Mouse (Mus musculus): ENCODE data around the gene Trpv1. TPM values are rescaled to one million over a fixed set of nuclear protein-coding genes. Genes with fewer than 3 reads are reported as not detected.

Trpv1 gene
- polyA plus RNA-seq, 1 experiment = not detected

DNA sequence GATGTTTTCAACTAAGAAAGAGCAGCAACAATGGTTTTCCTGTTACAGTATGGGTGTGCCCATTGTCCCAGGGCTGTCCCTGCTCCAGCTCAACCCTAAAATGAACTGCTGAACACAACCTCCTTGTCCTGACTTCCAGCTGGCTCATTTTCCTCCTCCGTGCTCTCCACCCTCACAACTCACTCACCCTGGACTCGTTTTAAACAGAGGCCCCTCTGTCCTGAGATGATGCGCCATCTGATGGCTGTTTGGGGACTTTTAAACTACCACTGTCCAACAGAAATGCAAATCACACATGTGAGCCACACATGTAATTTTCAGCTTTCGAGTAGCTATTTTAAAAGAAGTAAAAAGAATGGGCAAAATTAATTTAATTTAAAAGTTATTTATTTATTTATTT lies 32.5 kb upstream of the Trpv1 start:
- no peak for TF ChIP-seq POLR2A (IDR thresholded peaks at IDR 0.05; ENCODE audit: borderline replicate concordance, low read depth, low read length)
- 0 out of 2 replicates have a peak, but pooled peaks have one; percentile 30 for TF ChIP-seq CTCF (IDR thresholded peaks at IDR 0.05; ENCODE audit: low read depth, low read length)
- Histone ChIP-seq H3K27ac (ENCODE audit: insufficient read depth, low read depth, low read length) (no peak overlapping the region), H3K4me3 (ENCODE audit: insufficient read depth, low read length) (no peak overlapping the region), H3K4me1 (ENCODE audit: control insufficient read depth, insufficient read depth, low read length) (peaks cover 27% of the 10 kb centered on the region)

DNA sequence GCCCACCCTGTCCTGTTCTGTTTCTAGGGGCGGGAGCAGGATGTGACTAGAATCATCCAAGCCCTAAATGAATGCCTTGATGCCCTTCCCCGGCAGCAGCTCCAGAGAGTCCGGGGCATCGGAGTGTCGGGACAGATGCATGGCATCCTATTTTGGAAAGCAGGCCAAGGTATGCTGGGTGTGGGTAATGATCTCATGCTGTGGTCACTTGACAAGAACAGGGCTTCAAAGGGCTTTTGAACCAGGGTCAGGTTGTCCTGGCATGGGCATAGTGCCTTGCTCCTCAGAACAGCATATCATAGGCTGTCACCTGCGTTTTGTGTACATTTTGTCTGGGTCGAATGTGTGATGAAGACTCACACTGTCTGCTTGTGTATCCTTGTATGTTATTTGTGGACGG lies 30.2 kb upstream of the Trpv1 start:
- H3K4me1 ChIP-seq (ENCODE audit: control insufficient read depth, insufficient read depth, low read length) = peaks cover 14% of the 10 kb centered on the region
- H3K4me3 ChIP-seq (ENCODE audit: insufficient read depth, low read length) = no peak overlapping the region
- no peak overlapping the region for H3K27ac ChIP-seq (ENCODE audit: insufficient read depth, low read depth, low read length)
- TF ChIP-seq CTCF (IDR thresholded peaks at IDR 0.05; ENCODE audit: low read depth, low read length) (no peak), POLR2A (IDR thresholded peaks at IDR 0.05; ENCODE audit: borderline replicate concordance, low read depth, low read length) (no peak)

DNA sequence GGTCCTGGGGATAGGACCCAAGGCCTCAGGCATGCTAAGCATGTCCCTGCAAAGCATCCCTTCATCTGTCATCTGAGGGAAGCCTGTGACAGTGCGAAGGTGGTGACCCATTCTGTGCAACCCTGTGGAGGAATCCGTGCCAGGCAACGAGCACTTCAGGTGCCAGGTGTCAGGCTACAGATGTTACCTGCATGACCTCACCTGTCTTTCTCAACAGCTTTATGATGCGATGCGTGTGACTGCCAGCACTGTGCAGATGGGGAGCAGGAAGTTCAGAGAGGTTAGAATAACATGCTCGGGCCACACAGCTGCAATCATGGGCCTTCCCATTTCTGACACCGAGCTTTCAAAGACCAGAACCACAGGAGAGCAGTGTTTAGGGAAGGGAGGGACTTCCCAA lies 28.9 kb upstream of the Trpv1 start:
- no peak overlapping the region for H3K4me3 ChIP-seq (ENCODE audit: insufficient read depth, low read length)
- H3K27ac ChIP-seq (ENCODE audit: insufficient read depth, low read depth, low read length) = no peak overlapping the region
- H3K4me1 ChIP-seq (ENCODE audit: control insufficient read depth, insufficient read depth, low read length) = peaks cover 10% of the 10 kb centered on the region
- no peak for TF ChIP-seq POLR2A (IDR thresholded peaks at IDR 0.05; ENCODE audit: borderline replicate concordance, low read depth, low read length)
- TF ChIP-seq CTCF (IDR thresholded peaks at IDR 0.05; ENCODE audit: low read depth, low read length) = no peak

DNA sequence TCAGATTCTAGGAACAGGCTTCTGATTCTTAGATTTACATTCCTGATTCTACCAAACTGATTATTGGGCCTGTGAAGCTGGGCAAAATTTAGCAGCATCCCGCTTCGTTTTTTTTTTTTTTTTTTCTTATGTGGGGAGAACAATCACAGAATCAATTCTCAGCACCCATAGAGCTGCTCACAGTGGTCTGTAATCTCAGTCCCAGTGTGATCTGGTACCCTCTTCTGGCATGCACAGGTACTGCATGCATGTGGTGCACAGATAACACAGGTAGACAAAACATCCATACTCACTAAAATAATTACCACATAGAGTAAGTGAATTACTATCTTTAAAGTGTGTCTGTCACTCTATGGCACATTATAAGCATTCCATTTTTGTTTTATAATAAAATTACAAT lies 26.5 kb upstream of the Trpv1 start:
- Histone ChIP-seq H3K4me3 (ENCODE audit: insufficient read depth, low read length) (no peak overlapping the region), H3K27ac (ENCODE audit: insufficient read depth, low read depth, low read length) (no peak overlapping the region), H3K4me1 (ENCODE audit: control insufficient read depth, insufficient read depth, low read length) (no peaks in the 10 kb centered on the region)
- TF ChIP-seq POLR2A (IDR thresholded peaks at IDR 0.05; ENCODE audit: borderline replicate concordance, low read depth, low read length) = no peak
- TF ChIP-seq CTCF (IDR thresholded peaks at IDR 0.05; ENCODE audit: low read depth, low read length) = no peak

DNA sequence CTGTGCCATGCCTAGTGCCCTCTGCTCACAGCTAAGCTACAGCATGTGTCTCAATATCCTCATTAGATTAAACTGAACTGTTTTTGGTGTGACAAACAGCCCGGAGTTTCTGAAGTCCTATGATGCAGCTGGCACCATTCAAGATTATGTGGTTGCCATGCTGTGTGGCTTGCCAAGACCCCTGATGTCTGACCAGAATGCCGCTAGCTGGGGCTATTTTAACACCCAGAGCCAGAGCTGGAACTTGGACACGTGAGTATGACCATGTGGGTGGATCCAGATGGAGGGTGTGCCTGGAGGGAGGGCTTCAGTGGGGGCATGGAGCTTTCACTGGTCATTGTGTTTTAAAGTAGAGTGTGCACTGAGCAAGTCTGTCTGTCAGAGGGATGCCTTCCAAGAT lies 20.1 kb upstream of the Trpv1 start:
- no peak overlapping the region for H3K4me3 ChIP-seq (ENCODE audit: insufficient read depth, low read length)
- H3K27ac ChIP-seq (ENCODE audit: insufficient read depth, low read depth, low read length) = no peak overlapping the region
- TF ChIP-seq POLR2A (IDR thresholded peaks at IDR 0.05; ENCODE audit: borderline replicate concordance, low read depth, low read length) (no peak), CTCF (IDR thresholded peaks at IDR 0.05; ENCODE audit: low read depth, low read length) (no peak)
- 0 out of 2 replicates have a peak, but pooled peaks cover 3% of the 10 kb centered on the region for H3K4me1 ChIP-seq (ENCODE audit: control insufficient read depth, insufficient read depth, low read length)

DNA sequence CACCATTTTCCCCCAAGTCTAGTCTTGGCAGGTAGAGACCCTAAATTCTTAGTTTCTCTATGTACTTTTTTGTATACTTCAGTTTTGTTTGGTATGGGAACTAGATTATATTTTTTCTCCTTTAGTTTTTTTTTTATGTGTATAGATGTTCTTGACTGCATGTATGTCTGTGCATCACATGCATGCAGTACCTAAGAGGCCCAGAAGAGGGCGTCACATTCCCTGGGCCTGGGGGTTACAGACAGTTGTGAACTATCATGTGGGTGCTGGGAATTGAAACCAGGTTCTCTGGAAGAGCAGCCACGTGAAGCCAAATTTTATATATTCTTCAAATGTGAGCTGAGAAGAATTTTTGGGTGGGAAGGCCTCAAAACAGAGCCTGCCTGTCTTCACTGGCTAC lies 14.4 kb upstream of the Trpv1 start:
- Histone ChIP-seq H3K4me3 (ENCODE audit: insufficient read depth, low read length) (no peak overlapping the region), H3K4me1 (ENCODE audit: control insufficient read depth, insufficient read depth, low read length) (0 out of 2 replicates have a peak, but pooled peaks cover 3% of the 10 kb centered on the region), H3K27ac (ENCODE audit: insufficient read depth, low read depth, low read length) (no peak overlapping the region)
- no peak for TF ChIP-seq POLR2A (IDR thresholded peaks at IDR 0.05; ENCODE audit: borderline replicate concordance, low read depth, low read length)
- no peak; the same call in 1 of the 2 replicates for TF ChIP-seq CTCF (IDR thresholded peaks at IDR 0.05; ENCODE audit: low read depth, low read length)

DNA sequence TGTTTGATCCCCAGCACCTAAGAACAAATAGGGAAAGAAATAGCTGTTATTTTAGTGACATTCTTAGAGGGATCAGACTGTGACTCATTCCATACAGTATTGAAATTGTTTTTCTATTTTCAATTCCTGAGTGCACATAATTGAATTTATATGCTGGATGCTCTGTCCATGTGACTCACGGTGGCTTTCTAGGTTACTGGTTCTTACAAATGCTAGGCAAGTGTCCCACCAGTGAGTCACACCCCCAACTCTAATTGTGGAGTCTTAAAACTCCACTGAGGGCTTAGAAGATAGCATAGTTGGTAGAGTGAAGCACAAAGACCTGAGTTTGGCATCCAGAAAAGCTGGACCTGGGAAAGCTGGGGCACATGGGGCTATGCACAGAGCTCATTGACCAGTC lies 13.4 kb upstream of the Trpv1 start:
- no peak overlapping the region for H3K4me3 ChIP-seq (ENCODE audit: insufficient read depth, low read length)
- TF ChIP-seq POLR2A (IDR thresholded peaks at IDR 0.05; ENCODE audit: borderline replicate concordance, low read depth, low read length) (no peak), CTCF (IDR thresholded peaks at IDR 0.05; ENCODE audit: low read depth, low read length) (no peak)
- no peak overlapping the region for H3K27ac ChIP-seq (ENCODE audit: insufficient read depth, low read depth, low read length)
- H3K4me1 ChIP-seq (ENCODE audit: control insufficient read depth, insufficient read depth, low read length) = 0 out of 2 replicates have a peak, but pooled peaks cover 3% of the 10 kb centered on the region

DNA sequence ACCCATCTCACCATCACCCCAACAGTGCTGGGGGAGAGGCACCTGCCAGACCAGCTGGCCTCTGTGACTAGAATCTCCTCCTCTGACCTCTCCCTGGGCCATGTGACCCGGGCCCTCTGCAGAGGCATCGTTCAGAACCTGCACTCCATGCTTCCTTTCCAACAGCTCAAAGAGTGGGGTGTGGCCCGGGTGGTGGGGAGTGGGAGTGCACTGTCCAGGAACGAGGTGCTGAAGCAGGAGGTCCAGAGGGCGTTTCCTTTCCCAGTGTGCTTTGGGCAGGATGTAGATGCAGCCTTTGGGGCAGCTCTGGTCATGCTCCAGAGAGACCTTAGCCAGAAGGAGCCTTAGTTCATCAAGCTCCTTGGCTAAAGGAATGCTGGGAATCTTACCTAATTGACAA lies 11.2 kb upstream of the Trpv1 start:
- Histone ChIP-seq H3K4me3 (ENCODE audit: insufficient read depth, low read length) (no peak overlapping the region), H3K4me1 (ENCODE audit: control insufficient read depth, insufficient read depth, low read length) (no peaks in the 10 kb centered on the region), H3K27ac (ENCODE audit: insufficient read depth, low read depth, low read length) (no peak overlapping the region)
- TF ChIP-seq POLR2A (IDR thresholded peaks at IDR 0.05; ENCODE audit: borderline replicate concordance, low read depth, low read length) (no peak), CTCF (IDR thresholded peaks at IDR 0.05; ENCODE audit: low read depth, low read length) (no peak)

DNA sequence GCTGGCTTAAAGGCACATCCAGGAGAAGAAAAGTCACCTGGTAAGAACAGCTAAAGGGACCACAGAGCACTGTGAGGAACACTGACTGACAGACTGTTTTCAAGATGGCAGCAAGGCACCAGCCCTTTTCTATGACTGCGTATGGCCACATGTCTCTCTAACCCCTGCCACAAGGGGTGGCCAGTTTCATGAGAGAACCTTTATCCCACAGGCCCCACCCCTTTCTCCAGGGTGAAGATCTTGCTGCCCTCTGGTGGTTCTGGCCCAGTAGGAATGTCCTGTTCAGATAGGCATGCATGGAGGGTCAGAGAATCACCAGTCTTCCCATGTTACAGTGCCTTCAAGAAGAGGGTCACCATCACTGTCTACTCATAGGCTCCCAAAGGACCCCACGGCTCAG lies 10.1 kb upstream of the Trpv1 start:
- Histone ChIP-seq H3K4me3 (ENCODE audit: insufficient read depth, low read length) (no peak overlapping the region), H3K27ac (ENCODE audit: insufficient read depth, low read depth, low read length) (no peak overlapping the region), H3K4me1 (ENCODE audit: control insufficient read depth, insufficient read depth, low read length) (no peaks in the 10 kb centered on the region)
- no peak for TF ChIP-seq CTCF (IDR thresholded peaks at IDR 0.05; ENCODE audit: low read depth, low read length)
- TF ChIP-seq POLR2A (IDR thresholded peaks at IDR 0.05; ENCODE audit: borderline replicate concordance, low read depth, low read length) = no peak

DNA sequence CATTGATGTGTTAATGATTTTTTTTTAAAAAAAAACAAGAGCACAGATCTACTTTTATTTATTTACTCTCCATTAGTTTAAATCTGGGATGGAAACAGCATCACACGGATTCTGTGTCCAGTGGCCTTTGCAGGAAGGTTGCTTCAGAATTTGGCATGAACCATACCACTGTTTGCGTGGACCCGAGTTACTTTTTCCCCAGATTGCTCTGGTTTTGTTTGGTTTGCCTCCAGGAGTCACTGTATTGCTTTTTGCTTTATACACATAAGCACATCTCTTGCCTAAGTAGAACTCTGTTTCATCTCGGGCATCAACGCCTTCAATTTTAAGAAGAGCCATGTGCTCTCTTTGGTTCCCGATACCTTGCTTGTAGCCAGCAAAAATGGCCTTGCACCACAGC lies 8.2 kb upstream of the Trpv1 start:
- H3K4me3 ChIP-seq (ENCODE audit: insufficient read depth, low read length) = no peak overlapping the region
- no peaks in the 10 kb centered on the region for H3K4me1 ChIP-seq (ENCODE audit: control insufficient read depth, insufficient read depth, low read length)
- no peak overlapping the region for H3K27ac ChIP-seq (ENCODE audit: insufficient read depth, low read depth, low read length)
- TF ChIP-seq CTCF (IDR thresholded peaks at IDR 0.05; ENCODE audit: low read depth, low read length) = no peak
- no peak for TF ChIP-seq POLR2A (IDR thresholded peaks at IDR 0.05; ENCODE audit: borderline replicate concordance, low read depth, low read length)

DNA sequence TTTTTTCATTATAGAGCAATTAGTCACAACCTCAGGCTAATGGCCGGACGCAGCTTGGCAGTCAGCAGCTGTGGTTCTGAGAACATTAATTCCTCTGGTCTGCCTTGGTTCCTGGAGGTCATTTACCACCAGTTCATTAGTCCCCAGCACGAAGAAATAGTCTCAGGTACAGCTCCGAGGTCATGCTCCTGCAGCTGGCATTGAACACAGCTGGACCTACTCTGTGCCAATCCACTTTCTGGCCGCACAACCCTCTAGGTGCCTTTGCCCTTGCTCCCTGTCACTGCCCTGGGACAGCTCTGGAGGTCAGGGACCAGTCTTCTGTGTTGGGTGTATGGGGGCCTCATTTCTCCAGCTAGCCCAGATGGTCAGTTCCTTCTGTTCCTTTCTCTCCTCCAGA lies 5.2 kb upstream of the Trpv1 start:
- H3K27ac ChIP-seq (ENCODE audit: insufficient read depth, low read depth, low read length) = no peak overlapping the region

More for the DNA sequence above, 5.2 kb upstream of the Trpv1 start:
- Histone ChIP-seq H3K4me3 (ENCODE audit: insufficient read depth, low read length) (no peak overlapping the region), H3K4me1 (ENCODE audit: control insufficient read depth, insufficient read depth, low read length) (no peaks in the 10 kb centered on the region)
- no peak for TF ChIP-seq POLR2A (IDR thresholded peaks at IDR 0.05; ENCODE audit: borderline replicate concordance, low read depth, low read length)
- no peak for TF ChIP-seq CTCF (IDR thresholded peaks at IDR 0.05; ENCODE audit: low read depth, low read length)
